Mouse (Mus musculus) olfactory bulb, adult 2 months (tissue): ENCODE results near the gene Ranbp10.

ENCODE experiments used
- CTCF ChIP-seq: fragments of 200-500 bp; IDR thresholded peaks from 2 replicates; pipeline ENCODE4 v1.5.1; 2012; ENCODE audit warnings: low read depth, mild to moderate bottlenecking, low read length, moderate library complexity; ENCODE audit not compliant: insufficient read depth
- POLR2A ChIP-seq: fragments of 200-500 bp; IDR thresholded peaks from 2 replicates; pipeline ENCODE4 v1.6.1; 2012; ENCODE audit warnings: mild to moderate bottlenecking, low read depth, low read length, moderate library complexity; ENCODE audit not compliant: insufficient read depth

- TF ChIP-seq POLR2A (no peak), CTCF (no peak)
Measured at GRCm38 (mm10) chr8:105866364-105867029, 39.3 kb upstream of the Ranbp10 start.
